Mouse (Mus musculus) limb, embryonic 10.5 days (tissue): ENCODE data around the gene Dis3. TPM values are rescaled to one million over a fixed set of nuclear protein-coding genes. Genes with fewer than 3 reads are reported as not detected.
A peak's percentile ranks its signal among the peaks of the same experiment; 100 is the strongest.

Source experiments
- DNase-seq: peaks from one replicate; pipeline ENCODE4 v3.0.0-alpha.2; 2017; ENCODE audit warnings: low spot score
- H3K27ac ChIP-seq: fragments of 300-500 bp; sonication (generic); 2 replicates; pipeline ENCODE4 v1.5.1; 2016; ENCODE audit warnings: mild to moderate bottlenecking
- H3K27me3 ChIP-seq: fragments of 300-500 bp; sonication (generic); 2 replicates; pipeline ENCODE4 v1.6.1; 2016; ENCODE audit warnings: low read depth, mild to moderate bottlenecking; ENCODE audit not compliant: poor library complexity, severe bottlenecking
- H3K36me3 ChIP-seq: fragments of 300-500 bp; sonication (generic); 2 replicates; pipeline ENCODE4 v1.6.1; 2016; ENCODE audit warnings: mild to moderate bottlenecking, moderate library complexity
- H3K4me1 ChIP-seq: fragments of 300-500 bp; sonication (generic); 2 replicates; pipeline ENCODE4 v1.6.1; 2016
- H3K4me3 ChIP-seq: fragments of 300-500 bp; sonication (generic); 2 replicates; pipeline ENCODE4 v1.5.1; 2016; ENCODE audit warnings: mild to moderate bottlenecking, moderate library complexity
- H3K9me3 ChIP-seq: fragments of 300-500 bp; sonication (generic); replicated peaks from 2 replicates; pipeline ENCODE4 v1.6.1; 2016; ENCODE audit warnings: mild to moderate bottlenecking
- WGBS: fragments of 180-500 bp; shearing (Covaris S2); methylation state at CpG from one replicate; pipeline ENCODE4 v1.1.7; 2016; 5-methylcytosine and 5-hydroxymethylcytosine counted together
- polyA plus RNA-seq: library from polyadenylated mRNA; unstranded; fragments of >200 nt; fragmentation: Nextera tagmentation; extraction: Ambion mirVana; gene quantifications from 2 replicates; pipeline ENCODE4 v1.2.1, GENCODE M21; 2016

The Dis3 gene
- 46.5 and 47.4 TPM in 2 replicates for polyA plus RNA-seq

- peak within 1 kb of the TSS; percentile 95 for H3K27ac ChIP-seq
- DNase-seq, result peak; percentile 98
- peaks cover 69% of the 10 kb centered on the region for H3K36me3 ChIP-seq
- no peaks in the 10 kb centered on the region for H3K27me3 ChIP-seq
- H3K9me3 ChIP-seq, result no peaks in the 10 kb centered on the region
- H3K4me1 ChIP-seq, result peaks cover 10% of the 10 kb centered on the region
- peak within 1 kb of the TSS; percentile 98 for H3K4me3 ChIP-seq
- WGBS, result under 1% methylated on average over 73 of the region's 73 CpGs
These were observed at the start of gene Dis3, which contains the start of gene Pibf1 for GRCm38 (mm10) chr14:99099267-99099966. Gene Dis3, minus strand, starts transcription at chr14:99099770. Gene Pibf1, plus strand, starts transcription at chr14:99099424.

- DNase-seq, result no peak
- 91% methylated on average over 1 of the region's 1 CpGs for WGBS
- H3K4me3 ChIP-seq, result no peak overlapping the region
- H3K27ac ChIP-seq, result no peak overlapping the region
- H3K4me1 ChIP-seq, result no peaks in the 10 kb centered on the region
- no peaks in the 10 kb centered on the region for H3K9me3 ChIP-seq
- H3K36me3 ChIP-seq, result peaks cover 33% of the 10 kb centered on the region
- H3K27me3 ChIP-seq, result no peaks in the 10 kb centered on the region
These were observed 47.3 kb upstream of the Dis3 start for GRCm38 (mm10) chr14:99146841-99147240.

GRCm38 (mm10) chr14:99141786-99142633, 42.4 kb upstream of the Dis3 start:
- peak; percentile 91 for DNase-seq
- Histone ChIP-seq H3K36me3 (peaks cover 27% of the 10 kb centered on the region), H3K4me3 (no peak overlapping the region), H3K27me3 (no peaks in the 10 kb centered on the region), H3K4me1 (no peaks in the 10 kb centered on the region), H3K27ac (no peak overlapping the region), H3K9me3 (no peaks in the 10 kb centered on the region)
- 26% methylated on average over 15 of the region's 15 CpGs for WGBS

GRCm38 (mm10) chr14:99140036-99140435, 40.5 kb upstream of the Dis3 start:
- Histone ChIP-seq H3K9me3 (no peaks in the 10 kb centered on the region), H3K4me1 (no peaks in the 10 kb centered on the region), H3K36me3 (peaks cover 38% of the 10 kb centered on the region), H3K4me3 (no peak overlapping the region), H3K27me3 (no peaks in the 10 kb centered on the region), H3K27ac (no peak overlapping the region)
- no peak for DNase-seq
- WGBS, result 95% methylated on average over 2 of the region's 2 CpGs

- peaks cover 34% of the 10 kb centered on the region for H3K36me3 ChIP-seq
- no peak overlapping the region for H3K4me3 ChIP-seq
- no peaks in the 10 kb centered on the region for H3K4me1 ChIP-seq
- no peaks in the 10 kb centered on the region for H3K27me3 ChIP-seq
- no peak for DNase-seq
- H3K9me3 ChIP-seq, result no peaks in the 10 kb centered on the region
- WGBS, result 94% methylated on average over 16 of the region's 16 CpGs
- H3K27ac ChIP-seq, result no peak overlapping the region
These were observed 36.7 kb upstream of the Dis3 start for GRCm38 (mm10) chr14:99136297-99136696.

GRCm38 (mm10) chr14:99135761-99136160, 36.2 kb upstream of the Dis3 start:
- no peaks in the 10 kb centered on the region for H3K9me3 ChIP-seq
- no peaks in the 10 kb centered on the region for H3K27me3 ChIP-seq
- no peak for DNase-seq
- WGBS, result 93% methylated on average over 9 of the region's 9 CpGs
- peaks cover 39% of the 10 kb centered on the region for H3K36me3 ChIP-seq
- H3K4me3 ChIP-seq, result no peak overlapping the region
- no peak overlapping the region for H3K27ac ChIP-seq
- H3K4me1 ChIP-seq, result no peaks in the 10 kb centered on the region

- H3K9me3 ChIP-seq, result no peaks in the 10 kb centered on the region
- H3K27ac ChIP-seq, result no peak overlapping the region
- no peak overlapping the region for H3K4me3 ChIP-seq
- no peaks in the 10 kb centered on the region for H3K4me1 ChIP-seq
- H3K27me3 ChIP-seq, result no peaks in the 10 kb centered on the region
- 97% methylated on average over 2 of the region's 2 CpGs for WGBS
- no peak for DNase-seq
- H3K36me3 ChIP-seq, result peaks cover 31% of the 10 kb centered on the region
These were observed 34.5 kb upstream of the Dis3 start for GRCm38 (mm10) chr14:99134048-99134447.

GRCm38 (mm10) chr14:99129050-99129449, 29.5 kb upstream of the Dis3 start:
- WGBS, result 91% methylated on average over 2 of the region's 2 CpGs
- Histone ChIP-seq H3K27ac (no peak overlapping the region), H3K9me3 (no peaks in the 10 kb centered on the region), H3K4me1 (no peaks in the 10 kb centered on the region), H3K27me3 (no peaks in the 10 kb centered on the region), H3K36me3 (peaks cover 18% of the 10 kb centered on the region), H3K4me3 (no peak overlapping the region)
- DNase-seq, result no peak

- Histone ChIP-seq H3K27ac (no peak overlapping the region), H3K27me3 (no peaks in the 10 kb centered on the region), H3K36me3 (peaks cover 21% of the 10 kb centered on the region), H3K4me1 (no peaks in the 10 kb centered on the region), H3K9me3 (no peaks in the 10 kb centered on the region), H3K4me3 (no peak overlapping the region)
- DNase-seq, result no peak
- 91% methylated on average over 1 of the region's 1 CpGs for WGBS
These were observed 27.9 kb upstream of the Dis3 start for GRCm38 (mm10) chr14:99127509-99127908.

GRCm38 (mm10) chr14:99126713-99127112, 27.1 kb upstream of the Dis3 start:
- Histone ChIP-seq H3K9me3 (no peaks in the 10 kb centered on the region), H3K27me3 (no peaks in the 10 kb centered on the region), H3K36me3 (peaks cover 27% of the 10 kb centered on the region), H3K27ac (no peak overlapping the region), H3K4me1 (no peaks in the 10 kb centered on the region), H3K4me3 (no peak overlapping the region)
- no peak for DNase-seq
- WGBS, result 96% methylated on average over 4 of the region's 4 CpGs

- 93% methylated on average over 4 of the region's 4 CpGs for WGBS
- DNase-seq, result no peak
- H3K27ac ChIP-seq, result no peak overlapping the region
- H3K27me3 ChIP-seq, result no peaks in the 10 kb centered on the region
- H3K4me3 ChIP-seq, result no peak overlapping the region
- H3K36me3 ChIP-seq, result peaks cover 31% of the 10 kb centered on the region
- no peaks in the 10 kb centered on the region for H3K9me3 ChIP-seq
- no peaks in the 10 kb centered on the region for H3K4me1 ChIP-seq
These were observed 24.5 kb upstream of the Dis3 start for GRCm38 (mm10) chr14:99124076-99124475.

GRCm38 (mm10) chr14:99121584-99122339, 22.2 kb upstream of the Dis3 start:
- H3K9me3 ChIP-seq, result no peaks in the 10 kb centered on the region
- no peak for DNase-seq
- no peak overlapping the region for H3K4me3 ChIP-seq
- H3K4me1 ChIP-seq, result no peaks in the 10 kb centered on the region
- no peak overlapping the region for H3K27ac ChIP-seq
- no peaks in the 10 kb centered on the region for H3K27me3 ChIP-seq
- peaks cover 36% of the 10 kb centered on the region for H3K36me3 ChIP-seq
- WGBS, result 90% methylated on average over 11 of the region's 11 CpGs
